Mouse (Mus musculus): ENCODE measurements around the gene Arl10. TPM values are rescaled to one million over a fixed set of nuclear protein-coding genes. Genes with fewer than 3 reads are reported as not detected.

Arl10 gene
- polyA plus RNA-seq, 1 experiment from 2014 or later, result 114 TPM

GRCm38 (mm10) chr13:54562562-54562961 lies 12.3 kb upstream of the Arl10 start:
- 81% methylated on average over 7 of the region's 7 CpGs for WGBS
- H3K36me3 ChIP-seq (ENCODE audit: control insufficient read depth, insufficient read depth, low read length), result peaks cover 29% of the 10 kb centered on the region

GRCm38 (mm10) chr13:54564232-54565200 lies 10.3 kb upstream of the Arl10 start:
- peak; percentile 83 for ATAC-seq
- Histone ChIP-seq H3K27ac (ENCODE audit: low read length) (peak overlapping the region; percentile 88), H3K4me1 (ENCODE audit: control insufficient read depth, insufficient read depth, low read length) (peaks cover 10% of the 10 kb centered on the region), H3K9ac (ENCODE audit: low read depth, low read length) (peak overlapping the region; percentile 96), H3K27me3 (ENCODE audit: control insufficient read depth, insufficient read depth, low read depth, low read length) (no peaks in the 10 kb centered on the region), H3K36me3 (ENCODE audit: control insufficient read depth, insufficient read depth, low read length) (peaks cover 13% of the 10 kb centered on the region), H3K4me2 (ENCODE audit: low read length) (peak overlapping the region; percentile 95), H3K9me3 (replicated peaks; ENCODE audit: control insufficient read depth, low read length, poor library complexity, severe bottlenecking) (no peaks in the 10 kb centered on the region), H3K4me3 (ENCODE audit: low read depth, low read length) (peak overlapping the region; percentile 94)
- WGBS, result 13% methylated on average over 45 of the region's 45 CpGs

More at GRCm38 (mm10) chr13:54562562-54562961, 12.3 kb upstream of the Arl10 start:
- Histone ChIP-seq H3K9me3 (replicated peaks; ENCODE audit: control insufficient read depth, low read length, poor library complexity, severe bottlenecking) (no peaks in the 10 kb centered on the region), H3K4me2 (ENCODE audit: low read length) (no peak overlapping the region), H3K27me3 (ENCODE audit: control insufficient read depth, insufficient read depth, low read depth, low read length) (no peaks in the 10 kb centered on the region), H3K4me1 (ENCODE audit: control insufficient read depth, insufficient read depth, low read length) (peaks cover 10% of the 10 kb centered on the region), H3K4me3 (ENCODE audit: low read depth, low read length) (no peak overlapping the region), H3K27ac (ENCODE audit: low read length) (no peak overlapping the region), H3K9ac (ENCODE audit: low read depth, low read length) (no peak overlapping the region)
- no peak for ATAC-seq

- Histone ChIP-seq H3K9me3 (replicated peaks; ENCODE audit: control insufficient read depth, low read length, poor library complexity, severe bottlenecking) (no peaks in the 10 kb centered on the region), H3K4me2 (ENCODE audit: low read length) (peak within 1 kb of the TSS; percentile 95), H3K27me3 (ENCODE audit: control insufficient read depth, insufficient read depth, low read depth, low read length) (no peaks in the 10 kb centered on the region), H3K4me3 (ENCODE audit: low read depth, low read length) (peak within 1 kb of the TSS; percentile 94), H3K4me1 (ENCODE audit: control insufficient read depth, insufficient read depth, low read length) (peaks cover 10% of the 10 kb centered on the region), H3K9ac (ENCODE audit: low read depth, low read length) (peak within 1 kb of the TSS; percentile 96), H3K27ac (ENCODE audit: low read length) (peak within 1 kb of the TSS; percentile 88), H3K36me3 (ENCODE audit: control insufficient read depth, insufficient read depth, low read length) (peaks cover 6% of the 10 kb centered on the region)
- peak; percentile 98 for ATAC-seq
- under 1% methylated on average over 26 of the region's 27 CpGs for WGBS
Observed at GRCm38 (mm10) chr13:54565201-54565581, 9.6 kb upstream of the Arl10 start, which contains the start of gene 4833439L19Rik. TSS of gene 4833439L19Rik (minus strand) at chr13:54565435.

- Histone ChIP-seq H3K4me2 (ENCODE audit: low read length) (peak overlapping the region; percentile 95), H3K27ac (ENCODE audit: low read length) (peak overlapping the region; percentile 88), H3K27me3 (ENCODE audit: control insufficient read depth, insufficient read depth, low read depth, low read length) (no peaks in the 10 kb centered on the region), H3K9ac (ENCODE audit: low read depth, low read length) (no peak overlapping the region), H3K9me3 (replicated peaks; ENCODE audit: control insufficient read depth, low read length, poor library complexity, severe bottlenecking) (no peaks in the 10 kb centered on the region), H3K36me3 (ENCODE audit: control insufficient read depth, insufficient read depth, low read length) (peaks cover 4% of the 10 kb centered on the region), H3K4me3 (ENCODE audit: low read depth, low read length) (peak overlapping the region; percentile 94), H3K4me1 (ENCODE audit: control insufficient read depth, insufficient read depth, low read length) (peaks cover 10% of the 10 kb centered on the region)
- 38% methylated on average over 8 of the region's 8 CpGs for WGBS
- peak; percentile 66 for ATAC-seq
Observed at GRCm38 (mm10) chr13:54565594-54566345, 9.0 kb upstream of the Arl10 start.

GRCm38 (mm10) chr13:54568380-54568779 lies 6.4 kb upstream of the Arl10 start:
- no peak for ATAC-seq
- no peak overlapping the region for H3K9ac ChIP-seq (ENCODE audit: low read depth, low read length)
- no peak overlapping the region for H3K4me3 ChIP-seq (ENCODE audit: low read depth, low read length)
- H3K9me3 ChIP-seq (replicated peaks; ENCODE audit: control insufficient read depth, low read length, poor library complexity, severe bottlenecking), result no peaks in the 10 kb centered on the region
- WGBS, result 40% methylated on average over 5 of the region's 5 CpGs
- no peak overlapping the region for H3K4me2 ChIP-seq (ENCODE audit: low read length)
- no peaks in the 10 kb centered on the region for H3K36me3 ChIP-seq (ENCODE audit: control insufficient read depth, insufficient read depth, low read length)
- no peak overlapping the region for H3K27ac ChIP-seq (ENCODE audit: low read length)
- no peaks in the 10 kb centered on the region for H3K27me3 ChIP-seq (ENCODE audit: control insufficient read depth, insufficient read depth, low read depth, low read length)
- peaks cover 10% of the 10 kb centered on the region for H3K4me1 ChIP-seq (ENCODE audit: control insufficient read depth, insufficient read depth, low read length)

GRCm38 (mm10) chr13:54569282-54569681 lies 5.5 kb upstream of the Arl10 start:
- 0 out of 2 replicates have a peak, but pooled peaks cover 4% of the 10 kb centered on the region for H3K27me3 ChIP-seq (ENCODE audit: control insufficient read depth, insufficient read depth, low read depth, low read length)
- peaks cover 5% of the 10 kb centered on the region for H3K4me1 ChIP-seq (ENCODE audit: control insufficient read depth, insufficient read depth, low read length)
- 46% methylated on average over 1 of the region's 1 CpGs for WGBS
- H3K4me2 ChIP-seq (ENCODE audit: low read length), result no peak overlapping the region
- H3K9ac ChIP-seq (ENCODE audit: low read depth, low read length), result no peak overlapping the region
- no peak for ATAC-seq
- no peaks in the 10 kb centered on the region for H3K36me3 ChIP-seq (ENCODE audit: control insufficient read depth, insufficient read depth, low read length)
- H3K27ac ChIP-seq (ENCODE audit: low read length), result no peak overlapping the region
- no peaks in the 10 kb centered on the region for H3K9me3 ChIP-seq (replicated peaks; ENCODE audit: control insufficient read depth, low read length, poor library complexity, severe bottlenecking)
- no peak overlapping the region for H3K4me3 ChIP-seq (ENCODE audit: low read depth, low read length)

- Histone ChIP-seq H3K9me3 (replicated peaks; ENCODE audit: control insufficient read depth, low read length, poor library complexity, severe bottlenecking) (no peaks in the 10 kb centered on the region), H3K4me3 (ENCODE audit: low read depth, low read length) (no peak overlapping the region), H3K9ac (ENCODE audit: low read depth, low read length) (no peak overlapping the region), H3K36me3 (ENCODE audit: control insufficient read depth, insufficient read depth, low read length) (no peaks in the 10 kb centered on the region), H3K4me1 (ENCODE audit: control insufficient read depth, insufficient read depth, low read length) (peaks cover 7% of the 10 kb centered on the region; the same call in 1 of the 2 replicates), H3K4me2 (ENCODE audit: low read length) (no peak overlapping the region), H3K27me3 (ENCODE audit: control insufficient read depth, insufficient read depth, low read depth, low read length) (0 out of 2 replicates have a peak, but pooled peaks cover 4% of the 10 kb centered on the region), H3K27ac (ENCODE audit: low read length) (no peak overlapping the region)
- WGBS, result 72% methylated on average over 4 of the region's 4 CpGs
- ATAC-seq, result no peak
Observed at GRCm38 (mm10) chr13:54570736-54571135, 4.1 kb upstream of the Arl10 start.

- Histone ChIP-seq H3K4me2 (ENCODE audit: low read length) (no peak overlapping the region), H3K27me3 (ENCODE audit: control insufficient read depth, insufficient read depth, low read depth, low read length) (0 out of 2 replicates have a peak, but pooled peaks cover 4% of the 10 kb centered on the region), H3K9me3 (replicated peaks; ENCODE audit: control insufficient read depth, low read length, poor library complexity, severe bottlenecking) (no peaks in the 10 kb centered on the region), H3K36me3 (ENCODE audit: control insufficient read depth, insufficient read depth, low read length) (no peaks in the 10 kb centered on the region), H3K9ac (ENCODE audit: low read depth, low read length) (no peak overlapping the region), H3K27ac (ENCODE audit: low read length) (no peak overlapping the region), H3K4me3 (ENCODE audit: low read depth, low read length) (no peak overlapping the region), H3K4me1 (ENCODE audit: control insufficient read depth, insufficient read depth, low read length) (peaks cover 16% of the 10 kb centered on the region)
- WGBS, result 21% methylated on average over 2 of the region's 2 CpGs
- ATAC-seq, result no peak
Observed at GRCm38 (mm10) chr13:54571637-54572036, 3.2 kb upstream of the Arl10 start.

All from midbrain, embryonic 16.5 days (tissue).